Mouse (Mus musculus) forebrain, embryonic 14.5 days (tissue): Measurements from ENCODE around the gene Gm21776. TPM values are rescaled to one million over a fixed set of nuclear protein-coding genes. Genes with fewer than 3 reads are reported as not detected.
"Not testable (repeated sequence)": the region's sequence is repeated elsewhere in the genome, so short reads cannot be mapped to it uniquely, and the experiment has no call there.

Experiments used
- ATAC-seq: fragments of 200-750 bp; cut with Nextera tagmentation; 2 replicates; pipeline ENCODE4 v1.8.0; 2017; ENCODE audit warnings: mild to moderate bottlenecking, moderate library complexity
- DNase-seq: peaks from one replicate; pipeline ENCODE4 v3.0.0-alpha.2; 2015; ENCODE audit warnings: low spot score
- H3K27ac ChIP-seq: fragments of 300-500 bp; sonication (generic); 2 replicates; pipeline ENCODE4 v1.5.1; 2014; ENCODE audit warnings: low read depth, mild to moderate bottlenecking, control low read depth, low read length, moderate library complexity
- H3K27me3 ChIP-seq: fragments of 300-500 bp; sonication (generic); replicated peaks from 2 replicates; pipeline ENCODE4 v1.6.1; 2014; ENCODE audit warnings: low read length, control low read depth, mixed read lengths; ENCODE audit not compliant: control insufficient read depth, insufficient read depth
- H3K36me3 ChIP-seq: fragments of 300-500 bp; sonication (generic); 2 replicates; pipeline ENCODE4 v1.6.1; 2014; ENCODE audit warnings: low read length, control low read depth; ENCODE audit not compliant: control insufficient read depth, insufficient read depth
- H3K4me1 ChIP-seq: fragments of 300-500 bp; sonication (generic); 2 replicates; pipeline ENCODE4 v1.6.1; 2014; ENCODE audit warnings: antibody characterized with exemption, low read length, control low read depth; ENCODE audit not compliant: control insufficient read depth, insufficient read depth
- H3K4me2 ChIP-seq: fragments of 300-500 bp; sonication (generic); 2 replicates; pipeline ENCODE4 v1.6.1; 2014; ENCODE audit warnings: mild to moderate bottlenecking, control low read depth, low read length
- H3K4me3 ChIP-seq: fragments of 300-500 bp; sonication (generic); 2 replicates; pipeline ENCODE4 v1.5.1; 2014; ENCODE audit warnings: low read depth, low read length, control low read depth
- H3K9ac ChIP-seq: fragments of 300-500 bp; sonication (generic); 2 replicates; pipeline ENCODE4 v1.6.1; 2014; ENCODE audit warnings: mild to moderate bottlenecking, low read length, control low read depth, moderate library complexity
- H3K9me3 ChIP-seq: fragments of 300-500 bp; sonication (generic); replicated peaks from 2 replicates; pipeline ENCODE4 v1.6.1; 2016; ENCODE audit warnings: low read length, control low read depth, mixed read lengths; ENCODE audit not compliant: control insufficient read depth
- WGBS: fragments of 180-500 bp; shearing (Covaris S2); extraction: QIAGEN DNeasy Blood & Tissue Kit; methylation state at CpG from one replicate; pipeline ENCODE4 v1.1.7; 2014; 5-methylcytosine and 5-hydroxymethylcytosine counted together
- polyA plus RNA-seq: library from polyadenylated mRNA; unstranded; fragments of >200 nt; fragmentation: Nextera tagmentation; extraction: Ambion mirVana; gene quantifications from 2 replicates; pipeline ENCODE4 v1.2.1, GENCODE M21; 2014

Gene Gm21776
- polyA plus RNA-seq: not detected in 2 replicates

- H3K36me3 ChIP-seq, H3K27ac ChIP-seq, ATAC-seq, H3K4me3 ChIP-seq, DNase-seq, H3K4me1 ChIP-seq, H3K9ac ChIP-seq, H3K9me3 ChIP-seq, H3K27me3 ChIP-seq, H3K4me2 ChIP-seq: not testable (repeated sequence)
- WGBS: no CpG with 5 or more reads among the region's 3 CpGs
These were observed at the start of gene Gm21776 for GRCm38 (mm10) chrY:76378362-76378761. Gene Gm21776 (plus strand): TSS chrY:76378662.
